Mouse (Mus musculus) E14TG2a.4 (cell line): Measurements from ENCODE around the gene Zbtb25.

Experiments used
- CTCF ChIP-seq: conservative IDR thresholded peaks from 2 replicates; pipeline ENCODE4 v1.5.1; 2014; ENCODE audit warnings: low read length
- NANOG ChIP-seq: IDR thresholded peaks from 2 replicates; pipeline ENCODE4 v1.6.1; 2014; ENCODE audit warnings: borderline replicate concordance, low read length, mixed read lengths
- POU5F1 ChIP-seq: IDR thresholded peaks from 2 replicates; pipeline ENCODE4 v1.6.1; 2014; ENCODE audit warnings: low read length, borderline replicate concordance

- TF ChIP-seq CTCF (no peak; the same call in 1 of the 2 replicates), NANOG (no peak), POU5F1 (no peak)
Observed at GRCm38 (mm10) chr12:76391595-76392271, 22.3 kb upstream of the Zbtb25 start.
